Mouse (Mus musculus): ENCODE data around the gene Fam120a.

- TF ChIP-seq CTCF (conservative IDR thresholded peaks at IDR 0.05; ENCODE audit: low read length) (no peak), NANOG (IDR thresholded peaks at IDR 0.05; ENCODE audit: borderline replicate concordance, low read length) (no peak)
These were observed 46.6 kb downstream of the Fam120a start for GRCm38 (mm10) chr13:48921256-48921655.
